Mouse (Mus musculus) hindbrain, embryonic 12.5 days (tissue): ENCODE measurements around the gene Srrm4. TPM values are rescaled to one million over a fixed set of nuclear protein-coding genes. Genes with fewer than 3 reads are reported as not detected.
"Not testable (repeated sequence)": the region's sequence is repeated elsewhere in the genome, so short reads cannot be mapped to it uniquely, and the experiment has no call there.

ENCODE experiments used
- ATAC-seq: fragments of 200-750 bp; cut with Nextera tagmentation; 2 replicates; pipeline ENCODE4 v1.8.0; 2017; ENCODE audit warnings: moderate TSS enrichment; ENCODE audit not compliant: low FRiP score
- H3K27ac ChIP-seq: fragments of 300-500 bp; sonication (generic); 2 replicates; pipeline ENCODE4 v1.5.1; 2016; ENCODE audit warnings: mild to moderate bottlenecking
- H3K27me3 ChIP-seq: fragments of 300-500 bp; sonication (generic); 2 replicates; pipeline ENCODE4 v1.6.1; 2016; ENCODE audit warnings: mild to moderate bottlenecking
- H3K36me3 ChIP-seq: fragments of 300-500 bp; sonication (generic); 2 replicates; pipeline ENCODE4 v1.6.1; 2016; ENCODE audit warnings: mild to moderate bottlenecking
- H3K4me1 ChIP-seq: fragments of 300-500 bp; sonication (generic); 2 replicates; pipeline ENCODE4 v1.6.1; 2016
- H3K4me2 ChIP-seq: fragments of 300-500 bp; sonication (generic); replicated peaks from 2 replicates; pipeline ENCODE4 v1.6.1; 2016; ENCODE audit warnings: mild to moderate bottlenecking
- H3K4me3 ChIP-seq: fragments of 300-500 bp; sonication (generic); 2 replicates; pipeline ENCODE4 v1.5.1; 2016; ENCODE audit warnings: mild to moderate bottlenecking
- H3K9ac ChIP-seq: fragments of 300-500 bp; sonication (generic); 2 replicates; pipeline ENCODE4 v1.6.1; 2016; ENCODE audit warnings: mild to moderate bottlenecking, moderate library complexity
- H3K9me3 ChIP-seq: fragments of 300-500 bp; sonication (generic); replicated peaks from 2 replicates; pipeline ENCODE4 v1.6.1; 2016; ENCODE audit warnings: mild to moderate bottlenecking
- WGBS: fragments of 180-500 bp; shearing (Covaris S2); methylation state at CpG from one replicate; pipeline ENCODE4 v1.1.7; 2016; 5-methylcytosine and 5-hydroxymethylcytosine counted together
- polyA plus RNA-seq: library from polyadenylated mRNA; unstranded; fragments of >200 nt; fragmentation: Nextera tagmentation; extraction: Ambion mirVana; gene quantifications from 2 replicates; pipeline ENCODE4 v1.2.1, GENCODE M21; 2016

Srrm4 gene
- polyA plus RNA-seq, 1 experiment from 2014 or later: 20.9 TPM

DNA sequence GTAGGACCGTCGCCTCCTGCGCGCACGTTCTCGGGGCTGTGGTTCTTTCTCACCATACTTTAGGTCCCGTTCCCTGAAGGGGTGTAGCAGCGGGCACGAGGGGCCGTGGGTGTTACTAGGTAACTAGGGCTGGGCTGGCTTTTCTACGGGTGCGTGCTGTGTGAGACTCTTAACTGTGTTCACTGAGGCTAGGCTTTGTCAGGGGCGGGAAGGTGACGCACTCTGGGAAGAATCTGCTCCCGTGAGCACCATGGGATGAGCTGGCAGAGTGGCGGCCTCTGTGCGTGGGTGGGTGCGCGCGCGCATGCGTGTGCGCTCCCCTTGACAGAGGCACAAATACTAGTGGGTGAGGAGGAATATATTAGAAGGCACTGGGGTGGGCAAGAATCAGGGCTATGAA, 145.1 kb downstream of the Srrm4 start:
- ATAC-seq: no peak
- no peak overlapping the region for H3K4me2 ChIP-seq
- no peak overlapping the region for H3K9ac ChIP-seq
- no peak overlapping the region for H3K27ac ChIP-seq
- WGBS: 45% methylated on average over 23 of the region's 23 CpGs
- no peak overlapping the region for H3K4me3 ChIP-seq
- H3K4me1 ChIP-seq: peaks cover 13% of the 10 kb centered on the region
- no peaks in the 10 kb centered on the region for H3K9me3 ChIP-seq
- H3K27me3 ChIP-seq: no peaks in the 10 kb centered on the region
- peaks cover 27% of the 10 kb centered on the region for H3K36me3 ChIP-seq

DNA sequence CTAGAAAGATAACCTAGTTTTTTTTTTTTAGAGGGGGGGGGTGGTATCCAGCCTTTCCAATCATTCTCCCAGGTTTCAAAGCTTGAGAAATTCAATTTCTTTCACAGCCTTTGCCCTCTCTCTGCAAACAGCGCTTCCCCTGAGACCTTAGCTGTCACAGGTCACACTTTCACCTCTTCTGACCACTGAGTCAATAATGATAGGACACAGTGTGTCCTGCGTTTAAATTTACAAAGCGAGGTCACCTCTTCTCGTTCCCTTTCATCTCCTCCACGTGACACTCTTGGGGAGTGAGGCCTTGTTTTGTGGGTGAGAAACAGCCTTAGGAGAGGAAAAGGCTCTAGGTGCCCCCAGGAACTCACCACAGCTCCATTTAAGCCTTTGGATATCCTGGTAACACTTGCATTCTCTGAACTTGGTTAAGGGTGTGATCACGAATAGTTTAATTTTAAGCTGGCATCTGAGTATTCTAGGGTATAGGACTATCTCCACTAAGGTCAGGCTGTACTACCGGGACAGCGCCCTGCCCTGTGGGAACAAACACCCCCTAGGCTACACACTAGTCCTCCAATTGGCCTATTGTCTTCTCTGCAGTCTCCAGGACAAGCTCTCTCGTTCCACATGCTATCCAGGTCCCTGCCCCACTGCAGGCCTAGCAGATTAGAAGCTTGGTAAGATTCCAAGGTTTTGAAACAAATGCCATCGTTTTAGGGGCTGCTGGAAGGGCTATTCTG, 145.8 kb downstream of the Srrm4 start:
- peaks cover 13% of the 10 kb centered on the region for H3K4me1 ChIP-seq
- H3K4me3 ChIP-seq: no peak overlapping the region
- no peaks in the 10 kb centered on the region for H3K9me3 ChIP-seq
- H3K27me3 ChIP-seq: no peaks in the 10 kb centered on the region
- no peak overlapping the region for H3K27ac ChIP-seq
- peaks cover 27% of the 10 kb centered on the region for H3K36me3 ChIP-seq
- WGBS: 40% methylated on average over 10 of the region's 10 CpGs
- H3K4me2 ChIP-seq: no peak overlapping the region
- no peak overlapping the region for H3K9ac ChIP-seq
- ATAC-seq: no peak

DNA sequence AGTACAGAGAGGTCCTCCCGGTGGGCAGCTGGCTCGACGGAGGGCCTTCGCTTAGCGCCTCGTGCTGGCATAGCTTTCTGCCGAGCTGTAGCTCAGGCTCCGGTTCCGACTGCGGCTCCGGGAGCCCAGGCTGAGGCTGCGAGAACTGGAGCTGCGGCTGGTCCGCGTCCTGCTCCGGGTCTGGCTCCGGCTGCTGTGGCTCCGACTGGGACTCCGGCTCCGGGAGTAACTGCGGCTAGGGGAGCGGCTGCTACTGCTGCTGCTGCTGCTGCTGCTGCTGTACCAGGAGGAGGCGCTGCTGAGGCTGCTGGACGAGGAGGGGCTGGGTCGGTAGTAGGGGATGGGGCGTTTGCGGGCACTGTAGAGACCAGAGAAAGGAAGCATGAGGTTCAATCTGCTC, 147.1 kb downstream of the Srrm4 start:
- Histone ChIP-seq H3K27me3 (no peaks in the 10 kb centered on the region), H3K36me3 (peaks cover 27% of the 10 kb centered on the region), H3K9me3 (no peaks in the 10 kb centered on the region), H3K9ac (no peak overlapping the region), H3K4me3 (no peak overlapping the region), H3K4me1 (peaks cover 13% of the 10 kb centered on the region), H3K27ac (no peak overlapping the region), H3K4me2 (no peak overlapping the region)
- ATAC-seq: no peak
- WGBS: 61% methylated on average over 27 of the region's 27 CpGs

DNA sequence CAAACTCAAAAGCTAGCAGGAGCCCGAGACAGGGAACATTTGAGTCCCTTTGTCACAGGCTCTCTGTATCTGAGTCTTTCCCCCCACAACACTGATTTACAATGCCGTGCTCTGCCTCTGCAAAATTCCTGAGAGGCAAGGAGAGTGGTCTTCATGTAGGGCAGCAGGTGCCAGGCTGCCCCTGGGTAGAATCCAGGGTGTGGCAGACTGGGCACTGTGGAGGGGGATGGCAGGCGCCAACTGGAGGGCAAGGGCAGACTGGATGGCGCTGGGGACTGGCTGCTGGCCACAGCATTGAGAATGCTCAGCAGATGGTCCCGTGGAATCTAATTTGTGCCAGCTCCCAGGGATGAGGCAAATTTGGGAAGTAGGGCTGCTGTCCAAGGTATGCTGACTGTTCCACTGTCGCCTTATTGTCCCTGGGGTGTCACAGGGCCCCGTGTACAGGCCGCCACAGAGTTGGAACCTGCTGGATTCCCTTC, 148.1 kb downstream of the Srrm4 start:
- Histone ChIP-seq H3K4me2 (no peak overlapping the region), H3K27ac (peak overlapping the region; percentile 35; the same call in 1 of the 2 replicates), H3K27me3 (no peaks in the 10 kb centered on the region), H3K9me3 (no peaks in the 10 kb centered on the region), H3K4me3 (no peak overlapping the region), H3K4me1 (peaks cover 4% of the 10 kb centered on the region), H3K36me3 (peaks cover 27% of the 10 kb centered on the region), H3K9ac (no peak overlapping the region)
- ATAC-seq: no peak
- 77% methylated on average over 8 of the region's 8 CpGs for WGBS

DNA sequence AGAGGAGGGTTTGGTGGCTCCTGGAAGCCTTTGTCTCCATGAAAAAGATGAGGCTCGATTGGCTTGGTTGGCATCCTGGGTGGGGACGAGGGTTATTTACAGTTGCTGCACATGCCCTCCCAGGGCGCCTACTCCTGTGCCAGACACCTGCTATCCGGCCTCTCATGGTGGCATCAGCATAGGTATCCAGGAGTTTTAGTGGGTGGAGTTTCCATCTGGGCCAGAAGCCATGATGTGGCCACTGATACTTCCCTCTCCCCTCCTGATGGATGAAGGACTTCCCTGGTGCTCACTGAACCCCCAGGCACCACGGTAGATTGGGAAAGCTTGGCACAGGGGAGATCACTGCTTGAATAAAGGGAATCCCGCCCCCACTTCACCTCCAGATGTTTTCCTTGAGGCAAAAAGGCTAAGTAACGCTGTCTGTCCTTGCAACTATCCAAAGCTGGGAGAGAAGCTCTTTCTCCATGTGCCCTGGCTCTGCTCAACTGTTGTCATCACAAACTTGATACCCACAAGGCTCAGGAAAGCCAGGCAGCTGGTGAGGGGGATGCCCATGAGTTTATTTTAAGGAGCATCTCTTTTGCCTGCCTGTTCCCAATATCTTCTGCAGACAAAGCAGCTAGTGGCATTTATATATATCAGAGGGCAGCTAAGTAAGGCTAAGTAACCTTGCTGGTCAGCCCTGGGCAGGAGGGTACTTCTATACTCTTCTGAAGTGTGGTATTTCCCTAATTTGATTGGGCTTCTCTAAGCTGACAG, 148.7 kb downstream of the Srrm4 start:
- 77% methylated on average over 7 of the region's 7 CpGs for WGBS
- Histone ChIP-seq H3K4me2 (no peak overlapping the region), H3K4me3 (no peak overlapping the region), H3K9ac (no peak overlapping the region), H3K27ac (peak overlapping the region; percentile 35; the same call in 1 of the 2 replicates), H3K36me3 (peaks cover 27% of the 10 kb centered on the region), H3K27me3 (no peaks in the 10 kb centered on the region), H3K9me3 (no peaks in the 10 kb centered on the region), H3K4me1 (peaks cover 3% of the 10 kb centered on the region)
- no peak for ATAC-seq

DNA sequence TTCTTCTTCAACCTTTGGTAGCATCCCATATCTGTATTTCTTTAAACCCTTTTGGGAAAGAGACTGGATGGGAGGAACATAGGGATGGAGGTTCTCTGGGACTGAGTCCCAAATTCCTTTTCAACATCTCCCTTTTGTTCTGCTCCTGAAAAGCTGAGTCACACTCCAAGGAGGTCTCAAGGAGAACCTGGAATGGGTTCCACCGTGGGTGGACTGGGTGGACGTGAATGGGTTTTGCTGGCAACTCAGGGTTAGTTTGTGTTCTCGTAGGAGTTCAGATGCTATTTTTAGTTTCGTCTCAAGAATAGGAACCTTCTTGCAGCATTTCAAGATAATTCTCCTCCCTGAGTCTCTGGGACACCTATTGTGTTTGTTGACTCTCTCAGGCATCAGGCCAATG, 151.4 kb downstream of the Srrm4 start:
- Histone ChIP-seq H3K9me3 (no peaks in the 10 kb centered on the region), H3K27ac (no peak overlapping the region), H3K36me3 (peaks cover 20% of the 10 kb centered on the region), H3K4me1 (peaks cover 3% of the 10 kb centered on the region), H3K9ac (no peak overlapping the region), H3K4me3 (no peak overlapping the region), H3K27me3 (no peaks in the 10 kb centered on the region), H3K4me2 (no peak overlapping the region)
- ATAC-seq: no peak
- 80% methylated on average over 4 of the region's 4 CpGs for WGBS

DNA sequence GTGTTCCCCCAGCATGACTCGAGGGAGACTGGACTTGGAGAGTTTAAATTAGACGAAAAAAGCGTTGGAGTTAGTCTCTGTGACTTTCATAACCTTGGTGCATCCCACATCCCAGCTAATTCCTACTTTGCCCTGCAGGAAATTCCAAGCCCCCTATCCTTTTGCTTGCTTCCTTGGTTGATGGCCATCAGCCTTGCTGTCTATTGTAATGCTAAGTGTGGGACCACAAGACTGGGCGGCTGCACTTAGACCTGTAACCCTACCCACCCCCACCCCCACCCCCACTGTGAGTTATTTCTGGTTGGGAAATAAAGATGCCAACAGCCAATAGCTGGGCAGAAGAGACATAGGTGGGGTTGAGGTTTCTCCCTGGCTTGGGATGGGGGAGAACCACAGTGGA, 153.3 kb downstream of the Srrm4 start:
- Histone ChIP-seq H3K27ac (no peak overlapping the region), H3K9ac (no peak overlapping the region), H3K4me2 (no peak overlapping the region), H3K4me1 (peaks cover 8% of the 10 kb centered on the region), H3K36me3 (0 out of 2 replicates have a peak, but pooled peaks cover 6% of the 10 kb centered on the region), H3K27me3 (no peaks in the 10 kb centered on the region; the same call in 1 of the 2 replicates), H3K9me3 (no peaks in the 10 kb centered on the region), H3K4me3 (no peak overlapping the region)
- ATAC-seq: no peak
- WGBS: 32% methylated on average over 4 of the region's 4 CpGs

DNA sequence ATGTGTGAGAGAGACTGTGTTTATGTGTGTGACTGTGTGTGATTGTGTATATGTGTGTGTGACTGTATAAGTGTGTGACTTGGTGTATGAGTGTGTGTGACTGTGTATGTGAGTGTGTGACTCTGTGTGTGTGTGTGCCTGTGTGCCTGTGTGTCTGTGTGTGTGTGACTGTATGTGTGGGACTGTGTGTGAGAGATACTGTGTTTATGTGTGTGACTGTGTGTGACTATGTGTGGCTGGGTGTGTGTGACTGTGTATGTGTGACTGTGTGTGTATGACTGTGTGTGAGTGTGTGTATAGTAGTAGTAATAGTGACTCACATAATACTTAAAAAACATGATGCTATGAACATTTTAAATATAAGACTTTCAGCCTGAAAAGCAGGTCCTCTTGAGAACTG, 155.5 kb downstream of the Srrm4 start:
- no peak overlapping the region for H3K4me3 ChIP-seq
- no peak overlapping the region for H3K27ac ChIP-seq
- 0 out of 2 replicates have a peak, but pooled peaks have one; percentile 44 for ATAC-seq
- no peaks in the 10 kb centered on the region for H3K36me3 ChIP-seq
- no peaks in the 10 kb centered on the region for H3K9me3 ChIP-seq
- H3K27me3 ChIP-seq: no peaks in the 10 kb centered on the region; the same call in 1 of the 2 replicates
- peaks cover 8% of the 10 kb centered on the region for H3K4me1 ChIP-seq
- no peak overlapping the region for H3K4me2 ChIP-seq
- H3K9ac ChIP-seq: no peak overlapping the region

DNA sequence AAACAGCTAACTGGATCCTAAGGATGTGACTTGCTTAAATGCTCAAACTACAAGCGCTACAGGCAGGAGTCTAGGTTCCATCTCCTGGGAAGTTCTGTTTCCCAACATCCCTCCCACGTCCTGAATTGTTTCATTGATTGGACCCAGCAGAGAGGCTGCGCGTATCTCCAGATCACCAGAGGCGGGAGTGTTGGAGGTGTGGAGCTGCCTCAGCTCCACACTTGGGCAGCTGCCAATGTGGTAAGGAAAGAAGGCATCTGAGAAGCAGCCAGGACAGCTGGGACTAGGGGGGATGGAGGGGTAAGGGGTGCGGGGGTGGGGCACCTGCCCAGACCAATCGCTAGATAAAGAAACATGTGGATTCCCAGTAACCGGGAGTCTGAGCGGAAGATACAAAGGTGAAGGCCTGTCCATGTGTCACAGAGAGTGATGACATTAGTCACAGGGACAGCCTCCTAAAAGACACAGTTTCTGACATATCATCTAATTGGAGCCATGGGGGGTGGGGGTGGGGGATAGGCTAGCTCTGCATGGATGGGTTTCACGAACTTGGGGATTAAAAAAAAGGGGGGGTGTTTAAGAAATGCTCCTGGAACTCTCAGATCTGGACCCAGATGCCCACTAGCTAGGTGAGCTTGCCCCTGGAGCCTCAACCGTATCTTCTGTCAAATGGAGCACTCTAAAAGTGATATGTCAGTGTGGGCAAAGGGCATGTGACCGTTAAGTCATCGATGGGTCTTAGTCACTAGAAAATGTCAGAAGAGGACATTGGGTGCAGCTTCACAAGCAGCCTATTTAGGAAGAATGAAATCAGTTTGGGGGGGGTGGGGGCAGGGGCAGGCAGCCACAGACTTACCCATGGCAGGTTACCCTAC, 156.4 kb downstream of the Srrm4 start:
- WGBS: 64% methylated on average over 13 of the region's 13 CpGs
- Histone ChIP-seq H3K4me3 (no peak overlapping the region), H3K4me1 (peaks cover 8% of the 10 kb centered on the region), H3K36me3 (no peaks in the 10 kb centered on the region), H3K9me3 (no peaks in the 10 kb centered on the region), H3K9ac (no peak overlapping the region), H3K27me3 (no peaks in the 10 kb centered on the region; the same call in 1 of the 2 replicates), H3K27ac (no peak overlapping the region), H3K4me2 (no peak overlapping the region)
- ATAC-seq: no peak; the same call in 1 of the 2 replicates

DNA sequence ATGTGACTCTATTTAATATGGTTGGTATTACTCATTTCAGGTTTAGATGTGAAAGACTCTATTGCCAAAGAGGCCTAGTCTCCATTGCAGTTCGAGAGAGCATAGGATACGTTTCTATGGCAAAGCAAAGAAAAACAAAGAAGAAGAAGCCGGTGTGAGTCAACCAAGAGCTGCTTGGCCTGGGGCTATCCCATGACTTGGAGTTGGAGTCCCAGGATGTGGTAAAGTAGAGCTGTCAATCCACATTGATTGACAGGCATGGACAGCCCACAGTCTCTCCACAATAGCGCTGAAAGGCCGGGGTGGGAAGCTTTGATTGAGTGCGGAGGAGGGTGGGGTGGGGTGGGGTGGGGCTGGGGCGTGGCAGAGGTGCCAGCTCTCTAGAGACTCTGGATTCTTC, 158.7 kb downstream of the Srrm4 start:
- ATAC-seq: no peak
- no peaks in the 10 kb centered on the region for H3K9me3 ChIP-seq
- WGBS: 54% methylated on average over 7 of the region's 7 CpGs

DNA sequence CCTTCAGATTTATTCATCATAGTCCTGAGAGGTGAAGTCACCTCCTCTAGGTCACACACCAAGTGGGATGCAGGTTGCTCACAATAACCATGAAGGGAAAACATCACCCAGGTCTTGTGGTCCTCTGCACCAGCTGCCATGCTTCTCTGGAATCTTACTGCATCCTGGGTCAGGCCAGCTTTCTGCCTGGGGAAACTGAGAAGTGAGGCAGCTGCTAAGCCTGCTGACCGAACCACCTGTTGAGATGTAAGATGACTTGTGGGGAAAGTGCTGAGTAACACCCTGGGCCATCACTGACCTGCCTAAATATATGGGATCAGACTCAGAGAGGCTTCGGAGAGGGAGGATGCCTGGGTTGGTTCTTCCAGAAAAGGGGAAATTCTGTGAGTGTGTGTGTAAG, 164.9 kb downstream of the Srrm4 start:
- no peaks in the 10 kb centered on the region for H3K9me3 ChIP-seq
- no peak overlapping the region for H3K4me3 ChIP-seq
- peaks cover 10% of the 10 kb centered on the region for H3K27me3 ChIP-seq
- no peak overlapping the region for H3K4me2 ChIP-seq
- no peak for ATAC-seq
- H3K9ac ChIP-seq: no peak overlapping the region
- WGBS: 79% methylated on average over 2 of the region's 2 CpGs
- no peaks in the 10 kb centered on the region for H3K36me3 ChIP-seq
- no peak overlapping the region for H3K27ac ChIP-seq
- H3K4me1 ChIP-seq: peaks cover 14% of the 10 kb centered on the region

More for the DNA sequence above, 158.7 kb downstream of the Srrm4 start:
- Histone ChIP-seq H3K27ac (no peak overlapping the region), H3K9ac (no peak overlapping the region), H3K4me1 (peaks cover 8% of the 10 kb centered on the region), H3K36me3 (no peaks in the 10 kb centered on the region), H3K27me3 (no peaks in the 10 kb centered on the region; the same call in 1 of the 2 replicates), H3K4me3 (no peak overlapping the region), H3K4me2 (no peak overlapping the region)

DNA sequence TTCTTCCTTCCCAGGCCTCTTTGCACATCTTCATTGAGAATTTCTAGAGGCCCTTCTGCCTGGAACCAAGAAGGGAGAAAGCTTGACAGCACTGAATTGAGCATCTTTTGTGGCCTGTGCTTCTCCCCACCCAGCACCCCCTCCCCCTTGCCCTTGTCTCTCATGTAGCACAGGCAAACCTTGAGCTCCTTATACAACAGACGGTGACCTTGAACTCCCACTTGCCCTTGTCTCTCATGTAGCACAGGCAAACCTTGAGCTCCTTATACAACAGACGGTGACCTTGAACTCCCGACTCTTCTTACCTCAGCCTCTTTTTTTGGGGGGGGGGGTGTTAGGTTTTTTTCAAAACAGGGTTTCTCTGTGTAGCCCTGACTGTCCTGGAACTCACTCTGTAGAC, 165.9 kb downstream of the Srrm4 start:
- Histone ChIP-seq H3K4me1 (peaks cover 18% of the 10 kb centered on the region), H3K27me3 (peaks cover 13% of the 10 kb centered on the region)
- H3K9me3 ChIP-seq, H3K9ac ChIP-seq, H3K27ac ChIP-seq, ATAC-seq, H3K4me2 ChIP-seq, H3K4me3 ChIP-seq, H3K36me3 ChIP-seq: not testable (repeated sequence)
- 86% methylated on average over 3 of the region's 3 CpGs for WGBS
